ENCODE assay signal across 14 mouse cellular contexts in genomic region chr7:99255006-99255405, GRCm38 (mm10). TPM values are rescaled to one million over a fixed set of nuclear protein-coding genes. Genes with fewer than 3 reads are reported as not detected.
DNase-seq lines count a peak whose midpoint lies in the region; ATAC-seq and TF ChIP-seq lines count a peak whose summit lies in the region.
"Had no signal": no experiment of that assay in that cellular context is flagged by ENCODE, and none has a peak within 500 bp of the region (broad histone marks: within the 10 kb centered on the region; RNA-seq: fewer than 3 reads in every experiment).

No protein-coding gene starts in this region.

- TF ChIP-seq POLR2A in bone marrow macrophage, adult 2 months (IDR thresholded peaks at IDR 0.05; ENCODE audit: borderline replicate concordance, low read depth, low read length): no peak

- no peaks in the 10 kb centered on the region for H3K27me3 ChIP-seq in heart, postnatal 0 days (ENCODE audit: control insufficient read depth, insufficient read depth, low read length)
- H3K27me3 ChIP-seq: embryonic facial prominence, embryonic 12.5 days had no signal

- TF ChIP-seq CTCF in heart, postnatal 0 days (IDR thresholded peaks at IDR 0.05; ENCODE audit: low read depth): no peak
- no peak for TF ChIP-seq CTCF in bone marrow macrophage, adult 2 months (IDR thresholded peaks at IDR 0.05; ENCODE audit: low read depth, low read length)

- no peak for DNase-seq in heart, postnatal 0 days (ENCODE audit: low spot score)
- no peak for DNase-seq in heart, adult 8-10 months (ENCODE audit: low spot score)
- peak; percentile 73 to 78 for DNase-seq in right cerebral cortex, adult 2 months (ENCODE audit: low spot score in 2 of 2)
- DNase-seq in urinary bladder, adult 2 months (ENCODE audit: low spot score): no peak
- DNase-seq in c-Kit-positive CD71-positive TER-119-positive erythroid progenitor cells, embryonic 14.5 days (ENCODE audit: low spot score): no peak
- DNase-seq: cerebellum, postnatal 14 days; kidney, adult 18-20 months; midbrain, embryonic 14.5 days had no signal

- H3K4me3 ChIP-seq in heart, postnatal 0 days (ENCODE audit: low read depth, low read length): no peak overlapping the region
- no peak overlapping the region for H3K4me3 ChIP-seq in bone marrow macrophage, adult 2 months (ENCODE audit: insufficient read depth, low read length)
- H3K4me3 ChIP-seq: embryonic facial prominence, embryonic 12.5 days had no signal

- H3K27ac ChIP-seq in heart, postnatal 0 days (ENCODE audit: low read depth): no peak overlapping the region
- peak overlapping the region; percentile 64 for H3K27ac ChIP-seq in bone marrow macrophage, adult 2 months (ENCODE audit: insufficient read depth, low read depth, low read length)
- H3K27ac ChIP-seq: embryonic facial prominence, embryonic 12.5 days; hindbrain, embryonic 14.5 days had no signal

- H3K9me3 ChIP-seq in heart, postnatal 0 days (replicated peaks; ENCODE audit: control insufficient read depth, low read length): no peaks in the 10 kb centered on the region
- H3K9me3 ChIP-seq: embryonic facial prominence, embryonic 12.5 days had no signal

- H3K4me1 ChIP-seq in heart, postnatal 0 days (ENCODE audit: control insufficient read depth, insufficient read depth): no peaks in the 10 kb centered on the region
- peaks cover 45% of the 10 kb centered on the region for H3K4me1 ChIP-seq in bone marrow macrophage, adult 2 months (ENCODE audit: control insufficient read depth, insufficient read depth, low read length)
- H3K4me1 ChIP-seq: embryonic facial prominence, embryonic 12.5 days had no signal

- no peaks in the 10 kb centered on the region for H3K36me3 ChIP-seq in heart, postnatal 0 days (replicated peaks; ENCODE audit: control insufficient read depth, insufficient read depth, low read length)
- H3K36me3 ChIP-seq: embryonic facial prominence, embryonic 12.5 days had no signal

- 27% methylated on average over 7 of the region's 7 CpGs for WGBS in heart, postnatal 0 days

- peak; percentile 62; the same call in 1 of the 2 replicates for ATAC-seq in heart, postnatal 0 days (ENCODE audit: insufficient read depth, low read depth)
- ATAC-seq in granulocyte monocyte progenitor cell, adult 5-6 weeks (replicated peaks; ENCODE audit: poor library complexity, severe bottlenecking): peak; percentile 23; the same call in 1 of the 2 replicates
- no peak for ATAC-seq in activated CD4-positive, CD25-positive, alpha-beta regulatory T cell, adult 4 months

- H3K4me2 ChIP-seq in heart, postnatal 0 days (ENCODE audit: low read depth, low read length): no peak overlapping the region
- H3K4me2 ChIP-seq: embryonic facial prominence, embryonic 12.5 days; hindbrain, embryonic 14.5 days had no signal

- no peak overlapping the region for H3K9ac ChIP-seq in heart, postnatal 0 days (replicated peaks; ENCODE audit: low read depth, low read length)
- H3K9ac ChIP-seq: embryonic facial prominence, embryonic 12.5 days; hindbrain, embryonic 14.5 days had no signal

- TF ChIP-seq EP300 in heart, postnatal 0 days (IDR thresholded peaks at IDR 0.05; ENCODE audit: low read depth): no peak

RNA-seq across cellular contexts. Expression of gene Map6, which starts 12.2 kb away (rescaled TPM):
- total RNA-seq in heart, postnatal 0 days (2014; rRNA removed; ENCODE audit: low replicate concordance): 1.5 and 3.7 TPM in 2 replicates
- 1.8 and 2.5 TPM in 2 replicates for polyA plus RNA-seq in heart, postnatal 0 days (2015; fragmentation: Nextera tagmentation; extraction: Ambion mirVana)
- total RNA-seq in heart, adult 8-10 months (2022): 1 to 10 TPM; 3.0 to 5.1 (median 3.6) TPM
- polyA plus RNA-seq in bone marrow macrophage, adult 2 months (2012; ENCODE audit: insufficient read depth, insufficient read length, missing spikeins): 0.81 and 0.83 TPM in 2 replicates
- total RNA-seq in granulocyte monocyte progenitor cell, adult 5-6 weeks (2014; fragmentation: Nextera tagmentation): not detected in 2 replicates
- not detected in 2 replicates for total RNA-seq in granulocyte monocyte progenitor cell, adult 5-6 weeks (2017)
- 13.1 and 16.0 TPM in 2 replicates for polyA plus RNA-seq in urinary bladder, adult 2 months (2012; rRNA removed)
- 1 to 10 TPM; 2.8 to 4.1 TPM for polyA plus RNA-seq in activated CD4-positive, CD25-positive, alpha-beta regulatory T cell, adult 4 months (2017; shearing (Covaris generic))
- total RNA-seq: liver, adult 2 months had no signal

RNA-seq across cellular contexts. Expression of gene Mogat2, which starts 16.6 kb away (rescaled TPM):
- not detected in 2 replicates for total RNA-seq in heart, postnatal 0 days (2014; rRNA removed; ENCODE audit: low replicate concordance)
- polyA plus RNA-seq in heart, postnatal 0 days (2015; fragmentation: Nextera tagmentation; extraction: Ambion mirVana): 0.25 and 0.40 TPM in 2 replicates
- total RNA-seq in heart, adult 8-10 months (2022): not detected
- not detected in 2 replicates for polyA plus RNA-seq in bone marrow macrophage, adult 2 months (2012; ENCODE audit: insufficient read depth, insufficient read length, missing spikeins)
- 1.5 and 6.2 TPM in 2 replicates for total RNA-seq in granulocyte monocyte progenitor cell, adult 5-6 weeks (2014; fragmentation: Nextera tagmentation)
- total RNA-seq in granulocyte monocyte progenitor cell, adult 5-6 weeks (2017): 3.6 and 4.8 TPM in 2 replicates
- 1.0 and 1.3 TPM in 2 replicates for polyA plus RNA-seq in urinary bladder, adult 2 months (2012; rRNA removed)
- not detected for polyA plus RNA-seq in activated CD4-positive, CD25-positive, alpha-beta regulatory T cell, adult 4 months (2017; shearing (Covaris generic))

Comparison
In these comparisons a context has a peak if more than half of its experiments do, and no peak if none do; other contexts are left out.
1. DNase-seq: peak in right cerebral cortex, adult 2 months (2 of 2); none in heart, postnatal 0 days (single experiment), heart, adult 8-10 months (single experiment), urinary bladder, adult 2 months (single experiment) and c-Kit-positive CD71-positive TER-119-positive erythroid progenitor cells, embryonic 14.5 days (single experiment).